Mouse (Mus musculus) C2C12 (cell line): ENCODE results near the gene Wdfy4. TPM values are rescaled to one million over a fixed set of nuclear protein-coding genes. Genes with fewer than 3 reads are reported as not detected.

ENCODE experiments used
- H3K27me3 ChIP-seq: one replicate; pipeline ENCODE4 v1.6.1; 2011; ENCODE audit not compliant: control insufficient read depth, insufficient read depth, insufficient read length
- H3K36me3 ChIP-seq: one replicate; pipeline ENCODE4 v1.6.1; 2011; ENCODE audit not compliant: control insufficient read depth, insufficient read depth
- H3K4me3 ChIP-seq: one replicate; pipeline ENCODE4 v1.5.1; 2011; ENCODE audit warnings: mild to moderate bottlenecking, control low read depth; ENCODE audit not compliant: poor library complexity, insufficient read depth, severe bottlenecking
- H3K79me2 ChIP-seq: one replicate; pipeline ENCODE4 v1.6.1; 2011; ENCODE audit not compliant: control insufficient read depth, insufficient read depth
- H3K79me3 ChIP-seq: one replicate; pipeline ENCODE4 v1.6.1; 2011; ENCODE audit warnings: low read depth, control low read depth
- H3ac ChIP-seq: one replicate; pipeline ENCODE3; 2011; ENCODE audit warnings: low read depth; ENCODE audit not compliant: control insufficient read depth, insufficient read length
- CEBPB ChIP-seq: IDR thresholded peaks from one replicate; pipeline ENCODE4 v1.6.1; 2011; ENCODE audit warnings: low read depth, mild to moderate bottlenecking, control low read depth, moderate library complexity
- CTCF ChIP-seq: IDR thresholded peaks from one replicate; pipeline ENCODE4 v1.5.1; 2011; ENCODE audit not compliant: control insufficient read depth, insufficient read depth, insufficient read length
- FOSL1 ChIP-seq: IDR thresholded peaks from one replicate; pipeline ENCODE4 v1.8.0; 2011; ENCODE audit warnings: mild to moderate bottlenecking, low read length; ENCODE audit not compliant: poor library complexity, insufficient read depth, severe bottlenecking
- MAX ChIP-seq: IDR thresholded peaks from one replicate; pipeline ENCODE4 v1.6.1; 2011; ENCODE audit warnings: mild to moderate bottlenecking, control low read depth
- MYOD1 ChIP-seq: IDR thresholded peaks from one replicate; pipeline ENCODE4 v1.6.1; 2011; ENCODE audit warnings: low read depth; ENCODE audit not compliant: control insufficient read depth, insufficient read length
- MYOG ChIP-seq: IDR thresholded peaks from one replicate; pipeline ENCODE4 v1.6.1; 2011; ENCODE audit not compliant: control insufficient read depth, insufficient read length; ENCODE audit errors: extremely low read depth
- USF1 ChIP-seq: IDR thresholded peaks from one replicate; pipeline ENCODE4 v1.6.1; 2011; ENCODE audit warnings: low read depth, mild to moderate bottlenecking, control low read depth, moderate library complexity
- polyA plus RNA-seq: library from polyadenylated mRNA; unstranded; fragments of >200 nt; fragmentation: generic; extraction: Trizol; gene quantifications from one replicate; pipeline ENCODE4 v1.2.1, GENCODE M21; 2012; ENCODE audit warnings: missing spikeins

Wdfy4 gene
- polyA plus RNA-seq, 1 experiment = 0.01 TPM

DNA sequence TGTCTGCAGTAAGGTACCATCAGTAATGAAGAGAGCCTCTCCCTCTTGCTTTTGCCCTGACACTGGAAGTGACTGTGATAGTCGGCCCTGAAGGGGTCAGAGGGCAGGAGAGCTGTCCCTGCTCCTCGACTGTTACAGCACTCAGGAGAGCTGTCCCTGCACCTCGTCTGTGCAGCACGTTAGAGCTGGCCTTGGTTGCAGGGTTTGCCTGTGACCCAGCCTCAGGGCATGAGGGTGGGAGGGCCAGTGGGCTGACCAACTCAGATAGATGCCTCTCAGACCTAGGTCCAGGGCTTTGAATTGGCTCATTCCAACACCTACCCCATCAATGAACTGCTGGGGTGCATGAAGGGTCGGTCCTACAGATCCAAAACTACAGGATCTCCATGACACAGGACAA, 23.0 kb upstream of the Wdfy4 start:
- Histone ChIP-seq H3K4me3 (no peak overlapping the region), H3K79me2 (no peaks in the 10 kb centered on the region), H3K36me3 (no peaks in the 10 kb centered on the region), H3K79me3 (no peaks in the 10 kb centered on the region), H3ac (no peak overlapping the region), H3K27me3 (peaks cover 3% of the 10 kb centered on the region)
- TF ChIP-seq USF1 (no peak), FOSL1 (no peak), MYOG (no peak), CTCF (no peak), CEBPB (no peak), MAX (no peak)

- H3ac ChIP-seq = no peak overlapping the region
- H3K27me3 ChIP-seq = peaks cover 3% of the 10 kb centered on the region
- TF ChIP-seq MYOD1 (no peak), FOSL1 (no peak), CTCF (peak; percentile 50)
- H3K79me2 ChIP-seq = no peaks in the 10 kb centered on the region
- no peaks in the 10 kb centered on the region for H3K79me3 ChIP-seq
- H3K36me3 ChIP-seq = no peaks in the 10 kb centered on the region
- H3K4me3 ChIP-seq = no peak overlapping the region
Observed at GRCm38 (mm10) chr14:33207011-33207410, 21.7 kb upstream of the Wdfy4 start.

GRCm38 (mm10) chr14:33205280-33205965, 20.1 kb upstream of the Wdfy4 start:
- Histone ChIP-seq H3K79me2 (no peaks in the 10 kb centered on the region), H3ac (no peak overlapping the region), H3K79me3 (no peaks in the 10 kb centered on the region), H3K36me3 (no peaks in the 10 kb centered on the region), H3K27me3 (peaks cover 3% of the 10 kb centered on the region), H3K4me3 (no peak overlapping the region)
- TF ChIP-seq MYOG (no peak), MAX (no peak), CTCF (no peak), CEBPB (no peak), USF1 (no peak), FOSL1 (no peak), MYOD1 (no peak)

DNA sequence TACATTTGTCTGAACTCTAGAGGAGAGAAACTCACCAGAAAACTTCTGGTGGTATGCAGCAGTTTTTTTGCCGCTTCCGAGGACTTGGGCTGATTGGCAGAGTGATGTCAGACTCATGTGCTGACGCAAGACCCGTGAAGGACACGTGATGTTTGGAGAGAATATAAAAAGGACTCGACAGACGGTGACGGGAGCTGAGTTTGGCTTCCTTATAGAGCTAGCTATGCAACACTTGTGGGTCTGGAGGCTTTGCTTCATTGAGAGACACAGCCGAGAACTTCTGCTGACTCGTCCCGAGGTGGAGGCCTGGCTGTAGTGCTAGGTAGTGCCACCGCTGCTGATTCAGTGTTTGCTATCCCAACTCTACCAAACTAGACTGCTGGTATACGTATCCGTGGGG, 18.5 kb upstream of the Wdfy4 start:
- Histone ChIP-seq H3K4me3 (no peak overlapping the region), H3K27me3 (peaks cover 3% of the 10 kb centered on the region), H3K36me3 (no peaks in the 10 kb centered on the region), H3K79me3 (no peaks in the 10 kb centered on the region), H3K79me2 (no peaks in the 10 kb centered on the region), H3ac (no peak overlapping the region)
- no peak for TF ChIP-seq MYOD1
- no peak for TF ChIP-seq CEBPB
- no peak for TF ChIP-seq CTCF
- TF ChIP-seq USF1 = no peak
- TF ChIP-seq MYOG = no peak
- TF ChIP-seq MAX = no peak

DNA sequence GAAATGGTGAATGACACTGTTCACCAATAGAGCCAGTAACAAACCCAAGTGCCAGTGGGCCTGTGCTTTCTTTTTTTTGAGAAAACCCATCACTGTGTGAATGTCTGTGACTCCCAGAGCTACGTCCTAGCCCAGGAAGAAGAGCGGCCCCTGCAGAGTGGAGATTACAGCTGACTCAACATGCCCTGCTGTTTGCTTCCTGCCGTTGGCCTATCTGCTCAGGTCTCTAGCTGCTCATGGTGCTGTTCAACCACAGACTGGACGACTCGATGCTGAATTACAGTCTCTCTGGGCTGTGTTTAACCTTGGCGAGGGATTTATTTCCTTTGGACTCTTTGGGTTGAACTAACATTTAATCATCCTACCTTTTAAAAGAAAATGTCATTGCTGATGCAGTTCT, 17.6 kb upstream of the Wdfy4 start:
- peaks cover 3% of the 10 kb centered on the region for H3K27me3 ChIP-seq
- no peak overlapping the region for H3ac ChIP-seq
- no peaks in the 10 kb centered on the region for H3K79me3 ChIP-seq
- no peak overlapping the region for H3K4me3 ChIP-seq
- H3K36me3 ChIP-seq = no peaks in the 10 kb centered on the region
- no peaks in the 10 kb centered on the region for H3K79me2 ChIP-seq
- no peak for TF ChIP-seq CTCF
- no peak for TF ChIP-seq USF1
- no peak for TF ChIP-seq MAX
- TF ChIP-seq MYOD1 = no peak
- no peak for TF ChIP-seq CEBPB
- no peak for TF ChIP-seq MYOG
- TF ChIP-seq FOSL1 = no peak

DNA sequence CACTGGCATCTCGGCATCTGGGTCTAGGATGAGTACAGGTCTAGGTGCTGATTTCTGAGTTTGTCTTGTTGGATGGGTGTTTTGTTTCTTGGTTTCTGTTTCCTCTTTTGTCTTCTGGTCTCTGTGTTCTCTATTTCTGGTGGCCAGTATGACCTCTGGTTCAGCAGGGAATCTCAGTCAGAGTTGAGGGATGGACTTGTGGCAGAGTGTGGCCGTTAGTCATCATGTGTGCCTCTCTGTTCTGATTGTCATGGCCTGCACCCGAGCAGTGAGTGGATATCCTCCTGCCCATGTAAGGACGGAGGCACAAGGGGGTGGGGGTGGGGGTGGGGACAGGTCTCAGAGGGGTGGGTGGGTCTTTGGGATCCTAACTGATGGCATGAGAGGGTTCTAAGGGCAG, 16.9 kb upstream of the Wdfy4 start:
- Histone ChIP-seq H3ac (no peak overlapping the region), H3K4me3 (no peak overlapping the region), H3K79me3 (no peaks in the 10 kb centered on the region), H3K27me3 (peaks cover 3% of the 10 kb centered on the region), H3K79me2 (no peaks in the 10 kb centered on the region), H3K36me3 (no peaks in the 10 kb centered on the region)
- TF ChIP-seq CTCF = no peak
- no peak for TF ChIP-seq USF1
- no peak for TF ChIP-seq CEBPB
- no peak for TF ChIP-seq MYOG
- no peak for TF ChIP-seq MYOD1
- no peak for TF ChIP-seq MAX
- TF ChIP-seq FOSL1 = no peak
